Mouse (Mus musculus): ENCODE results near the gene Lrrd1. TPM values are rescaled to one million over a fixed set of nuclear protein-coding genes. Genes with fewer than 3 reads are reported as not detected.
"Not testable (repeated sequence)": the region's sequence is repeated elsewhere in the genome, so short reads cannot be mapped to it uniquely, and the experiment has no call there.

Gene Lrrd1
- 0.04 and 0.06 TPM in 2 replicates for polyA plus RNA-seq (2015; fragmentation: Nextera tagmentation; extraction: Ambion mirVana)

DNA sequence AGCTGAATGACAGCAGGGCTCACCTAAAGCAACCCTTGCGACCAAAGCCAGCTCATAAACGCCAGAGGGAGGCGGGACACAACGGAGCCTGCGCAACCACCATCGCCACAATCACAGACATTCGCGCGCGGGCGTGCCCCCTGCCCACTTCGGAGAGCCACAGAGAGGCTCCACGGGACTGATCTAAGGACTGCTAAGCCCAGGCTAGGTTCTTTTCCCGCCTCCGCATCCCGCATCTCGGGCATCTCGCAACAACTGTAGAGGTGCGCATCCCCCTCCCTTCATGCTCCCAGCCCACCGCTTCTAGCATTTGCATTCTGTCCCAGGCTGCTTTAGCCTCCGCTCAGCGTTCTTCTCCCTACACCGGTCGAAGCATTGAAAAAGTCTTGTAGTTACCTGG, at the start of gene Lrrd1:
Lrrd1 (plus strand) TSS at position 148 of the 400 bp plus-strand sequence.
- DNase-seq (ENCODE audit: low spot score): no peak

DNA sequence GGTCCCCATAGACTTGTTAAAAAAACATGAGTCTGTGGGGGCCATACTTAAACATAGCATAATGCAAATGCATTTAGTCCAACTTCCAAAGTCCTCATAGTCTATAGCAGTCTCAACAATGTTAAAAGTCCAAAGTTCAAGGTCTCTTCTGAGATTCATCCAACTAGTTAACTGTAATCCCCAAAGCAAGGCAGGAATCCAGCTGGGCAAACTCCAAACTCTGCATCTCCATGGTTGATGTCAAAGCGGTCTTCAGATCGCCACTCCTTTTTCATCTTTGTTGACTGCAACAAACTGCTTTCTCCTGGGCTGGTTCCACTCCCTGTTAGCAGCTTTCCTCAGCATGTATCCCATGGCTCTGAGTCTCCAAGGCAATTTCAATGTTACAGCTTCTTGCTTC, 47.9 kb upstream of the Lrrd1 start:
- DNase-seq (ENCODE audit: low spot score): not testable (repeated sequence)

DNA sequence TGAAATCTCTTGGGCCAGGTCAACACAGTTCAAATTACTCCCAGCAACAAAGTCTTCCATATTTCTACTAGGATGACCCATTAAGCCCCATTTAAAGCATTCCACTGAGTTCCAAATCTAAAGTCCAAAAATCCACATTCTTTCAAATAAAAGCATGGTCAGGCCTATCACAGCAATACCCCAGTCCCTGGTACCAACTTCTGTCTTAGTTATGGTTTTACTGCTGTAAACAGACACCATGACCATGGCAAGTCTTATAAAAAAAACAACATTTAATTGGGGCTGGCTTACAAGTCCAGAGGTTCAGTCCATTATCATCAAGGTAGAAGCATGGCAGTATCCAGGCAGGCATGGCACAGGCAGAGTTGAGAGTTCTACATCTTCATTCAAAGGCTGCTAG, 46.3 kb upstream of the Lrrd1 start:
- not testable (repeated sequence) for DNase-seq (ENCODE audit: low spot score)

- no peak for DNase-seq (ENCODE audit: low spot score)
These were observed 44.9 kb upstream of the Lrrd1 start for GRCm38 (mm10) chr5:3800041-3800440.

DNA sequence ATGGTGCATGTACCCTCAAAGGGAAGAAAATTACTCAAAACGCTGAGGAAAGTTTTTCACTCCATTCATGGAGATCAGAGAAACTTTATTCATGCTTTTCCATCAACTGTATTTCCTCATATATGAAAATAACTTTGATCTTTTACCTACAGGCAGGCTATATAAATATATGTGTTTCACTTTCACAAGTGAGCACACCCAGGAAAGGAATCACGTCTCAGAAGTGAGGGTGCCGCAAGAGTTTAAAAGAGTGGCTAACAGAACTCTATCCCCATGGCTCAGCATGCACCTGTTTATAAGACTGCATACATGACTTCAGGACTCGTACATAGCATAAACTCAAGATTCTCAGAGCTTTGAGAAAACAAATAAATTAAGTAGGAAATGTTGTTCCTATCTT, 44.1 kb upstream of the Lrrd1 start:
- DNase-seq (ENCODE audit: low spot score): no peak

GRCm38 (mm10) chr5:3801672-3802432, 43.1 kb upstream of the Lrrd1 start:
- no peak for DNase-seq (ENCODE audit: low spot score)

DNA sequence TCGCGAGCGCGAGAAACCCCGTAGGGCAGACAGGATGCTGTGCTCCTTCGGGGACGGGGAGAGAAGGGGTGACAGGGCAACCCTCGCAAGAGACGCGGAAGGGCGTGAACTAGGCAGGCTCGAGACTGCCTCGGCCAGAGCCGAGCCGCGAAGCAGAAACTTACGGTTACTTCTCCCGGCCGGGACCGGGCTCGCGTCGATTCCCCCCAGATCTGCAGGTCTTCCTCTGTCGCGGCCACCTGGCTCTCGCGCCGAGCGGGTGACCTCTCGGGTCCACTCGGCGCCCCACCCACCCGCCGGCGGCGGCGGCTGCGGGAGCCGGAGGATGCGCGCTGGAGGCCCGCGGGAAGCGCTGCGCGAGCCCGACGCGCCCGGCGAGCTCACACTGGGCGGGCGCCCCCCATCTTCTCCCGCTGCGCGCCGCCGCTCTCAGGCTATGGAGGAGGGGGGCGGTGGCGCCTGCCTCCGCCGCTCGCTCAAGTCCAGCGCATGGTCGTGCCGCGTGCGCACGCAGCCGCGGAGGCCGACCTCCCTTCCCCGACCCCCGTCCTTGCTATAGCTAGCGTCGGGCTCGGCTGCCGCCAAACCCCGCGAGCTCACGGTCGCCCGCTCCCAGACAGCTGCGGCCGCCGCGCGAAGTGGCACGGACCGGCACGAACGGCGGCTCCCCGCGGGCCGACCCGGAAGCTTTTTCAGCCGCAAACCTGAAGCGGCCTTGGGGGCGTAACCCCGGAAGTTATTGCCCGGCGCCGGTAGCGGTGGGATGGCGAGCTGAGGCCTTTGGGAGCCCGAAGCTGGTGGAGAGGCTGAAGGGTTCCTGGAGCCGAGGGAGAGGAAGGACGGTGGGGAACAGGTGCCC, 42.3 kb upstream of the Lrrd1 start, which contains the start of the genes Ankib1 and Krit1:
Ankib1 (minus strand) TSS at position 493 of the 859 bp plus-strand sequence.
Krit1 (plus strand) TSS at position 752 of the 859 bp plus-strand sequence.
- peak; percentile 88 for DNase-seq (ENCODE audit: low spot score)

- DNase-seq (ENCODE audit: low spot score): peak; percentile 48
These were observed 41.4 kb upstream of the Lrrd1 start for GRCm38 (mm10) chr5:3803292-3804165.

- no peak for DNase-seq (ENCODE audit: low spot score)
These were observed 36.5 kb upstream of the Lrrd1 start for GRCm38 (mm10) chr5:3808472-3808871.

DNA sequence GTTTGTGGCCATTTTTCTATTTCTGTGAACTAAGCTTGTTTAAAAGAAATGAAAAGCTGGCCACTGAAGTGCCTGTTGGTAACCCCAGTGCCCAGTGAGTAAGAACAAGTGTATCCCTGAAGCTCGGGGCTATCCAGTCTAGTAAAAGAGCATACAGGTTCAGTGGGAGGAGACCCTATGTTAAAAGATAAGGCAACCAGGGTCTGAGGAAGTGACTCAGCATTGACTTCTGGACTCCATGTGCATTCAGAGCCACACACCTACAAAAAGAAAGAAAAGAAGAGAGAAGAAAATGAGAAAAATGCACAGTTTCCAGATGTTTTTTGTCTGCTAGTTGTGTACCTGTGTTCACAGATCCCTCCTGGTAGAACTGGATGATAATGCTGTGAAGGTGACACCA, 10.9 kb upstream of the Lrrd1 start:
- no peak for DNase-seq (ENCODE audit: low spot score)

GRCm38 (mm10) chr5:3870161-3870560, 25.2 kb downstream of the Lrrd1 start:
- DNase-seq (ENCODE audit: low spot score): no peak

DNA sequence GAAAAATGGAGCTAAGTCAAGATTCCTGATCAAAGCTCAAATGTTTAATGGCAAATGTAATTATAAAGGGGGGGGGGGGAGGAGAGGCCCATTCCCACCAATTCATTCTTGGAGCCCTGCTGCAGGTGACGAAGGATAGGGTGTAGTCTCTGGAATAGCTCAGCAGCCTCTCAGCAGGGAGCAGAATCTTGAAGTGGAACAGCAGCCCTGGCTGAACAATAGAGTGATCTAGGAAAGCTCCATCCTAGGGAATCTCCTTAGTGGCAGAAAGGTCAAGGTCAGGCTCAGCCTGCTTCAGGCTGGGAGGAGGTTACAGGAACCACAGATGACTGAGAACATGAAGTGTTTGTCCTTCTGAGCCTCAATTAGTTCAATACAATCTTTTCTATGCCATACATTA, 27.4 kb downstream of the Lrrd1 start:
- no peak for DNase-seq (ENCODE audit: low spot score)

GRCm38 (mm10) chr5:3873485-3873884, 28.5 kb downstream of the Lrrd1 start:
- no peak for DNase-seq (ENCODE audit: low spot score)

DNA sequence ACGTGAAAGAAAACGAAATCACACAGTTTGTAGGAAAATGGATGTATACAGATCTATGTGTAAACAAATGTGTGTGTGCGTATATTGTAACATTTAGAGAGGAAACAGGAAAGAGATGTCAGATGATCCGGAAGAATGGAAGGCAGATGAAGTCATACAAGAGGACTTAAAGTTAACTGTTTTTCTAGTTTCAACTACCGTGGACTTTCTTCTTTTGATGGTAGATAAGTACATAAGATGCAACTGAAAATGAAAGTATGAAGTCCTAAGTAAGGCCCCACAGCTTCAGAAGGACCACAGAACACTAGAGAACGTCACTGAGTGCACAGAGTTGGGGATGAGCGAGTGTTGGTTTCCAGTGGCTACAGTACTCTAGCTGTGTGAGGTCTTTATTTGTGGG, 41.9 kb downstream of the Lrrd1 start:
- not testable (repeated sequence) for DNase-seq (ENCODE audit: low spot score)

- no peak for DNase-seq (ENCODE audit: low spot score)
These were observed 44.2 kb downstream of the Lrrd1 start for GRCm38 (mm10) chr5:3889201-3889600.

- DNase-seq (ENCODE audit: low spot score): peak; percentile 28
These were observed 48.7 kb downstream of the Lrrd1 start, which contains the start of gene Mterf1a for GRCm38 (mm10) chr5:3893459-3894293. Mterf1a (minus strand) TSS chr5:3893933.

DNA sequence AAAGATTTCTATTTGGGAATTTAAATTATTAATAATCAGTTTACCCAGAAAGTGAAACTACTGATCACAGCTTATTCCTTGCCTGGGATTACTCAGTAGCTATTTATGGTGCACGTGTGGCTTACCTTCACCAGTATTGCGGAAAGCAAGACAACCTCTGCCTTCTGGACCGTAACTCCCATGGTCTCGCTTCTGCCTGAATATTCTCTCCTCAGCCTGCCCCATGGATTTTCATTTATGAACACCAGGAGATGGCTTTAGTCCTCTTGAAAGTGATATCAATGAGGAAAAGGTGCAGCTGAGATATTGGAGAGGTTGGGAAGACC, 49.3 kb downstream of the Lrrd1 start:
- DNase-seq (ENCODE audit: low spot score): not testable (repeated sequence)

- DNase-seq (ENCODE audit: low spot score): no peak
These were observed 60.5 kb downstream of the Lrrd1 start for GRCm38 (mm10) chr5:3905471-3905870.
